Mouse (Mus musculus): Measurements from ENCODE around the gene Cfap77.
"Not testable (repeated sequence)": the region's sequence is repeated elsewhere in the genome, so short reads cannot be mapped to it uniquely, and the experiment has no call there.

Gene Cfap77

DNA sequence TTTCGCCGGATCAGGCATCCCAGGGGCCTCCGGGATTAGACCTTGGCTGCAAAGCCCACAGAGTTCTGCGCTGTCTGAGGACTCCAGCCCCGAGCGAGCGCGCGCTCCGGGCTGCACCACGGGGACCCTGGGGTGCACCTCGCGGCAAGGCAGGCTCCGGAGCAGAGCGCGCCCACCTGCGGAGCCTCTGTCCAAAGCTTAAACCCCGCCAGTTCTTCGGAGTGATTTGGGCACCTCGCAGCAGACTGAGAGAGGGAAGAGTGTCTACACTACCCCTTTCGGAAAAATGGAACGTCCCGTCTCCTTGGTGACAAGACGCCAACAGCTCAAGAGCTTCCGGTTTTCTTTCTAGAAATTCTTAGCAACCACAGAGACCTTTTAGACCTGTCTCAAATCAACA is at the start of gene Cfap77:
Gene Cfap77 (minus strand): TSS at position 76 of the 400 bp plus-strand sequence.
- DNase-seq: peak; percentile 32

GRCm38 (mm10) chr2:29102416-29103377 is 47.8 kb upstream of the Cfap77 start:
- DNase-seq: not testable (repeated sequence)

DNA sequence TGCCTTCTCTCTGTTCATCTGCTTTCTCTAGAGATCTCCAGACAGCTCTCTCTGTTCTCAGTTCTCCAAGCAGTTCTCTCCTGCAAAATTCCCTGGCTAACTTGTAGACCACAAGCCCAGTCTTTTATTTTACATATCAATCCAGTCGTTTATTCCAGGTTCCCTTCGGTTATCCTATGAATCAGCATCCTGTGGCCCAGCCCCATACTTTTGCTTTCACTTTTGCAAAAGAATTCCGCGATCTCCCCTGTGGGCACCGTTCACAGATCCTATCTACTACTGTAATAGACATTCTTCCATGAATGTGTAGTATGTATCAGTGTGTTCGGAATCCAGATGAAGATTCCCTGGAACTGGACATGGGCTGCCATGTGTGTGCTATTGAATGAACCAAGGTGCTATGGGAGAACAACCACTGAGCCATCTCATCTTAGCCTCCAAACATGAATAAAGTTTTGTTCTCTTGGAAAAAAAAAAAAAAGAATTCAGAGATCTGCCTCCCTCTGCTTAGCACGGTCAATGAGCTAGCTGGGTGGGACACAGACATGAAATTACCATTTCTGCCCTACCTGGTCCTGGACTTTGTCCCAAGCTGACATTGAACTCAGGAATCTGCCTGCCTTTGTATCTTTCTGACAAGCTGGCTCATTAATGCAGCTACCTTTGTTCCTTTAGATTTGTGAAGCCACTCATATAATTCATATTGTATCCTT is 46.1 kb upstream of the Cfap77 start:
- DNase-seq: no peak

DNA sequence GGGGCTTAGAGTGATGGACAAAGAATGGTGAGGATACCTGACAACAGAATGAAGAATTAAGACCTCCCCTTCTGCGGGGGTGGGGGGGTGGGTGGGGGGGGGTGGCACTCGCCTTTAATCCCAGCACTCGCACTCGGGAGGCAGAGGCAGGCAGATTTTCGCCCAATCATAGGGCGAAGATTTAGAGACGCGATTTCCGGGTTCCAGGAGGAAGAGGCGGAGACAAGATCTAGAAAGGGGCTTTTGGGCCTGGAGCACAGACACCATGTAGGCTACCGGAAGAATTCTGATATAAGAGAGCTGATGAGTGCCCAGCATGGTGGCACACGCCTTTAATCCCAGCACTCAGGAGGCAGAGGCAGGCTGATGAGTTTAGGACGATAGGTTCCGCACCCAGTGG is 44.8 kb upstream of the Cfap77 start:
- DNase-seq: no peak

- no peak for DNase-seq
These were observed 43.9 kb upstream of the Cfap77 start for GRCm38 (mm10) chr2:29098786-29099185.

DNA sequence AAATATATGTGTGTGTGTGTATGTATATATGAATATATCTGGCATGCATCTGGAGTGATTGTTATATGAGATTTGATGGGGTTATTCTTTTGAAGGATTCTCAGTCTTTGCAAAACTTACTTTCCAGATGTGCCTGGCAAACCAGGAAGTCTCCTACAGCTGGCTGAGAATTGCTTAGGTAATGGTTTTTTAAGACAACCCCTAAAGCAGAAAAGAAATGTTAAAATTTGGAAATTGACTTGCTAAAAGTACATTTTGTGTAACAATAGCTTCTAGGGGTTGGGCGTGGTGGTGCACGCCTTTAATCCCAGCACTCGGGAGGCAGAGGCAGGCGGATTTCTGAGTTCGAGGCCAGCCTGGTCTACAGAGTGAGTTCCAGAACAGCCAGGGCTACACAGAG is 43.1 kb upstream of the Cfap77 start:
- not testable (repeated sequence) for DNase-seq

DNA sequence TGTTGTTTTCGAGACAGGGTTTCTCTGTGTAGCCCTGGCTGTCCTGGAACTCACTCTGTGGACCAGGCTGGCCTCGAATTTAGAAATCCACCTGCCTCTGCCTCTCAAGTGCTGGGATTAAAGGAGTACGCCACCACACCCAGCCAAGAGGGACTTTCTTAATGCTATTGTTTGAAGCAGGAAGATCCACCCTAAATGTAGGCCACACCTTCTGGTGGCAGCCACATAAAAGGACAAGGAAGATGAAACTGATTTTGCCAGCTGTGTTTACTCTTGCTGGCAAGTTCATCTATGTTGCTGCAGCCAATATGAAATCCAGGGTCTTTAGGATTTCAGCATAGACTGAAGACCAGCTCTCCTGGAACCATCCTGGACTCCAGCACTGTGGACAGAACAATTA is 42.6 kb upstream of the Cfap77 start:
- DNase-seq: no peak

- DNase-seq: no peak
These were observed 41.9 kb upstream of the Cfap77 start for GRCm38 (mm10) chr2:29096751-29097150.

GRCm38 (mm10) chr2:29095674-29096073 is 40.8 kb upstream of the Cfap77 start:
- DNase-seq: no peak

- DNase-seq: not testable (repeated sequence)
These were observed 34.4 kb upstream of the Cfap77 start for GRCm38 (mm10) chr2:29089276-29089675.

GRCm38 (mm10) chr2:29086026-29086425 is 31.2 kb upstream of the Cfap77 start:
- no peak for DNase-seq

- DNase-seq: no peak
These were observed 27.1 kb upstream of the Cfap77 start for GRCm38 (mm10) chr2:29081965-29082364.

DNA sequence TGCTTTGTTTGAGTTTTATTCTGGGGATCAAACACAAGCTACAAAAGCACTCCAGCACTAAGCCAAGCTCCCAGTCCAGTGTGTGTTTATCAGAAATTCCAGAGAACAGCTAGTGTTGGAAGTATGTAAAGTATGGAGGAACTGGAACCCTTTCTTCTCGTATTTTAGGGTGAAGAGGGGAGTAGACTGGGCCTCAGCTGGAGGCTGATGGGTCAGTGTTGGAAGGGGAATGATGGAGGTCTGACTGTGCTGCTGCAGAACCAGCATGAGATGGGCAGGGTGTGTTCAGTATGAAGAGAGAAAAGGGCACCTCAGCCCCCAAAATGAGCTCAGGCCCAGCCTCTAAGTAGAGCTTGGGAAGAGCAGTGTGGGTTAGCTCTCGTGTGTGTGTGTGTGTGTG is 21.4 kb upstream of the Cfap77 start:
- no peak for DNase-seq

- no peak for DNase-seq
These were observed 20.6 kb upstream of the Cfap77 start for GRCm38 (mm10) chr2:29075331-29076070.

GRCm38 (mm10) chr2:29074676-29075075 is 19.8 kb upstream of the Cfap77 start:
- DNase-seq: no peak

DNA sequence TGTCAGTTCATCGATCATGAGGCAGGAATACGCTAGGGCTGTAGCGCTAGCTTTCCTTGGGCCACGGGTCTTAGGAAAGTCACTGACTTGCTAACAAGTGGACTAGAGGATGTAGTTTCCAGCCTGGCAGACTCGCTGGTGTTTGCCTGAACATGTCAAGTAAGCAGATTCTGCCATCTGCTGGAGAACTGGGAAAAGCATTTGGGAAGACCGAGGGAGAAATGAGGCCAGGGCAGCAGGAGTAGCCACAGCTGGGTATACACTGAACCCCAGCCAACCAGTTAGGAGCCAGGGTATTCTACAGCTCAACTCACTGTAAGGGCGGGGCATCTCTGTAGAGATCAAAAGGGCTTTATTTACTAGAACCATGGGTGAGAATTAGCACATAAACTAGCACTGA is 11.5 kb upstream of the Cfap77 start:
- DNase-seq: peak; percentile 7

DNA sequence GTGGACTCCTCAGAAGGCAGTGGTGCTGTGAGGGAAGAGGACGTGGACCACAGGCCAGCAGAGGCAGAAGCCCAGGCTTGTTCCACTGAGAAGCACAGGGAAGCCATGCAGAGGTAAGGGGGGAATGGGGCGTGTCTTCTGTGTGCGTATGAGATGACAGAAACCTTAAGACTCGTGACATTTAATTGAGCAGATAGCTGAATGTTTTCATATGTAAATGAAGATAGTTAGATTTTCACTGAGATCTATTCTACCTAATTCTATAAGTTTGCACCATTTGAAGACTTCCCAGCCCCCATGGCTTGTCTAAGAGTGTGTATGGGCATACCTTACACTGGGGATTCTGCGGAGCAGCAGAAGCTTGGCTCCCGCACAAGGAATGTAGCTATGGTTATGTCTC is 10.9 kb upstream of the Cfap77 start:
- DNase-seq: no peak

GRCm38 (mm10) chr2:29060135-29060597 is 5.3 kb upstream of the Cfap77 start, which contains the start of gene Ttf1:
TSS of gene Ttf1 (plus strand) at chr2:29060262.
- DNase-seq: peak; percentile 83

GRCm38 (mm10) chr2:29054545-29054935 is 326 bp downstream of the Cfap77 start:
- no peak for DNase-seq

- DNase-seq: peak; percentile 64
These were observed 893 bp downstream of the Cfap77 start for GRCm38 (mm10) chr2:29053802-29054544.

- DNase-seq: peak; percentile 79
These were observed 1.9 kb downstream of the Cfap77 start for GRCm38 (mm10) chr2:29052943-29053454.

GRCm38 (mm10) chr2:29051932-29052331 is 2.9 kb downstream of the Cfap77 start:
- DNase-seq: no peak

Measured in right cerebral cortex, postnatal 4 days (tissue).